Mouse (Mus musculus): ENCODE data around the gene Cd274. TPM values are rescaled to one million over a fixed set of nuclear protein-coding genes. Genes with fewer than 3 reads are reported as not detected.

Gene Cd274
- total RNA-seq (2012; rRNA removed) = 4.7 and 6.7 TPM in 2 replicates
- total RNA-seq (2014; rRNA removed) = 7.4 and 8.6 TPM in 2 replicates
- 14.7 and 15.9 TPM in 2 replicates for polyA plus RNA-seq (2012; ENCODE audit: insufficient read length, low read depth)

- H3K9me3 ChIP-seq (replicated peaks; ENCODE audit: low read length) = no peaks in the 10 kb centered on the region
- H3K4me1 ChIP-seq (ENCODE audit: control insufficient read depth in 1 of 2, insufficient read depth in 2 of 2) = peaks cover 18 to 39% of the 10 kb centered on the region in 2 experiments
- peak; percentile 96 for DNase-seq (ENCODE audit: extremely low read depth)
- H3K4me2 ChIP-seq (ENCODE audit: insufficient read depth, low read depth, poor library complexity, severe bottlenecking) = peak within 1 kb of the TSS; percentile 83
- peak within 1 kb of the TSS; percentile 55 to 85 (median 70) for H3K4me3 ChIP-seq (replicated peaks in 1 of 3; ENCODE audit: low read depth in 2 of 3, low read length in 2 of 3, poor library complexity in 1 of 3)
- H3K79me2 ChIP-seq (replicated peaks; ENCODE audit: control insufficient read depth, extremely low read depth, insufficient read depth, poor library complexity, severe bottlenecking) = peaks cover 33% of the 10 kb centered on the region
- H3K36me3 ChIP-seq (replicated peaks in 1 of 2; ENCODE audit: control insufficient read depth in 1 of 2, insufficient read depth in 1 of 2, low read length in 1 of 2) = peaks cover 0 to 6% of the 10 kb centered on the region in 2 experiments
- peak within 1 kb of the TSS; percentile 75 for H3K27ac ChIP-seq (ENCODE audit: insufficient read depth, low read depth)
- TF ChIP-seq NELFE (IDR thresholded peaks at IDR 0.05; ENCODE audit: low read depth, low read length) = peak; percentile 92
- peak; percentile 20; the same call in 1 of the 2 replicates for TF ChIP-seq CHD1 (IDR thresholded peaks at IDR 0.05; ENCODE audit: low read depth, low read length)
- TF ChIP-seq ZMIZ1 (IDR thresholded peaks at IDR 0.05; ENCODE audit: low read depth, low read length) = peak; percentile 95
- TF ChIP-seq BHLHE40 (IDR thresholded peaks at IDR 0.05; ENCODE audit: low read depth, low read length) = peak; percentile 39; the same call in 1 of the 2 replicates
- TF ChIP-seq JUN (IDR thresholded peaks at IDR 0.05; ENCODE audit: insufficient read depth, low read depth, low read length) = no peak
- no peak for TF ChIP-seq USF1 (IDR thresholded peaks at IDR 0.05; ENCODE audit: low read depth, low read length)
- peak; percentile 95 for TF ChIP-seq POLR2A (IDR thresholded peaks at IDR 0.05; ENCODE audit: low read depth, low read length)
- no peak for TF ChIP-seq ZC3H11A (IDR thresholded peaks at IDR 0.05; ENCODE audit: low read depth, low read length)
- no peak for TF ChIP-seq UBTF (IDR thresholded peaks at IDR 0.05; ENCODE audit: low read depth, low read length)
- TF ChIP-seq MYC (IDR thresholded peaks at IDR 0.05; ENCODE audit: low read depth, low read length) = peak; percentile 76; the same call in 1 of the 2 replicates
- TF ChIP-seq TBP (conservative IDR thresholded peaks at IDR 0.05; ENCODE audit: low read depth, low read length) = peak; percentile 80; the same call in 1 of the 2 replicates
- TF ChIP-seq POLR2AphosphoS2 (IDR thresholded peaks at IDR 0.05; ENCODE audit: low read depth, low read length) = peak; percentile 88
- TF ChIP-seq CTCF (conservative IDR thresholded peaks at IDR 0.05 in 1 of 2, IDR thresholded peaks at IDR 0.05 in 1 of 2; ENCODE audit: low read depth in 2 of 2, low read length in 2 of 2) = no peak
- TF ChIP-seq ELF1 (IDR thresholded peaks at IDR 0.05; ENCODE audit: low read depth, low read length) = peak; percentile 83
- TF ChIP-seq E2F4 (IDR thresholded peaks at IDR 0.05; ENCODE audit: insufficient replicate concordance, low read depth, low read length) = no peak
- TF ChIP-seq EP300 (IDR thresholded peaks at IDR 0.05; ENCODE audit: low read length) = peak; percentile 47; the same call in 1 of the 2 replicates
- TF ChIP-seq MEF2A (IDR thresholded peaks at IDR 0.05; ENCODE audit: borderline replicate concordance, low read depth, low read length) = peak; percentile 43; the same call in 1 of the 2 replicates
- TF ChIP-seq USF2 (conservative IDR thresholded peaks at IDR 0.05; ENCODE audit: low read depth, low read length) = no peak
- no peak for TF ChIP-seq SMC3 (IDR thresholded peaks at IDR 0.05; ENCODE audit: low read depth, low read length)
- no peak for TF ChIP-seq NRF1 (IDR thresholded peaks at IDR 0.05; ENCODE audit: low read depth, low read length)
- TF ChIP-seq PAX5 (IDR thresholded peaks at IDR 0.05; ENCODE audit: low read length) = no peak
- no peak for TF ChIP-seq GABPA (IDR thresholded peaks at IDR 0.05; ENCODE audit: insufficient replicate concordance, low read depth, low read length)
- no peak; the same call in 1 of the 2 replicates for TF ChIP-seq MAZ (IDR thresholded peaks at IDR 0.05; ENCODE audit: low read depth, low read length)
- TF ChIP-seq JUND (conservative IDR thresholded peaks at IDR 0.05; ENCODE audit: low read depth, low read length) = no peak
- peak; percentile 84; the same call in 1 of the 2 replicates for TF ChIP-seq ETS1 (conservative IDR thresholded peaks at IDR 0.05; ENCODE audit: low read depth, low read length)
- TF ChIP-seq CHD2 (IDR thresholded peaks at IDR 0.05; ENCODE audit: low read length) = peak; percentile 38
- TF ChIP-seq MAX (IDR thresholded peaks at IDR 0.05; ENCODE audit: low read length) = peak; percentile 78
- peak; percentile 81 for TF ChIP-seq IRF4 (IDR thresholded peaks at IDR 0.05; ENCODE audit: low read depth, low read length)
- no peak for TF ChIP-seq ZNF384 (IDR thresholded peaks at IDR 0.05; ENCODE audit: low read depth, low read length)
- TF ChIP-seq RAD21 (IDR thresholded peaks at IDR 0.05; ENCODE audit: low read depth, low read length) = no peak
- no peak for TF ChIP-seq HCFC1 (IDR thresholded peaks at IDR 0.05; ENCODE audit: low read depth, low read length)
- no peak for TF ChIP-seq RCOR1 (conservative IDR thresholded peaks at IDR 0.05; ENCODE audit: low read depth, low read length)
- TF ChIP-seq TCF12 (IDR thresholded peaks at IDR 0.05; ENCODE audit: low read depth, low read length) = peak; percentile 66
- TF ChIP-seq ZKSCAN1 (IDR thresholded peaks at IDR 0.05; ENCODE audit: borderline replicate concordance, low read depth, low read length) = no peak
- TF ChIP-seq SIN3A (IDR thresholded peaks at IDR 0.05; ENCODE audit: low read length) = peak; percentile 90
- 0 out of 2 replicates have a peak, but pooled peaks have one; percentile 47 for TF ChIP-seq KAT2A (IDR thresholded peaks at IDR 0.05; ENCODE audit: insufficient replicate concordance, low read length)
- TF ChIP-seq MXI1 (IDR thresholded peaks at IDR 0.05; ENCODE audit: low read depth, low read length) = peak; percentile 87
- TF ChIP-seq MAFK (IDR thresholded peaks at IDR 0.05; ENCODE audit: insufficient replicate concordance, low read length) = no peak
- in situ Hi-C loops (cut with MboI; ENCODE audit: low pct_ligation_motif_present, low pct_unique_long_range_greater_than_20kb, low sequenced_read_pairs) = loop anchor here (5.0 to 25.0 kb wide), 3 partner anchors 55 to 580 kb away; partner anchors contain the start of genes 9930021J03Rik and Ranbp6
- no peaks in the 10 kb centered on the region for H3K27me3 ChIP-seq (replicated peaks)
- dilution Hi-C loops (cut with MboI; ENCODE audit: extremely low pct_ligation_motif_present, extremely low pct_unique_long_range_greater_than_20kb, low sequenced_read_pairs) = no loop called here
- peak within 1 kb of the TSS; percentile 72 for H3K9ac ChIP-seq (ENCODE audit: insufficient read depth, low read depth)
Measured at GRCm38 (mm10) chr19:29366969-29367622, at the start of gene Cd274, which contains the start of gene Plgrkt. Cd274 (plus strand) TSS chr19:29367455. Plgrkt (minus strand) TSS chr19:29367390.
